ENCODE assay signal across 10 mouse cellular contexts in the genomic region with DNA sequence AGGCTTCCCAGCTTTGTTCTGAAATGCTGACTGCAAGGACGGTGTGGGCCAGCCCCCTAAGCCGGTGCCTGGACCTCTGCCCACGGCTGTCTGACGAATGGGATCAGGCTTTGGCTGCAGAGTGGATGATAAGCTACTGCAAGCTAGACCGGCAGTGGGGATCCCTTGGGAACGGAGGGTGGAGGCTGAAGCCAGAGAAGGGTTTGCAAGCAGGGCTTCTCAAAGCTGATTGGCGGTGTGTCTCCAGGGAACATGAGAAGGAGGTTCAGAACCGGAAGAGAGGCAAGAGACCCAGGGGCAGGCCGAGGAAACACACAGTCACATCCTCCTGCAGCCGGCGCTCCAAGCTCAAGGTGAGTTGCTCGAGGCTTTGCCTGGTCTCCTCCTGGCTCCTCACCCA. TPM values are rescaled to one million over a fixed set of nuclear protein-coding genes. Genes with fewer than 3 reads are reported as not detected.
DNase-seq lines count a peak whose midpoint lies in the region; ATAC-seq and TF ChIP-seq lines count a peak whose summit lies in the region.
"Had no signal": no experiment of that assay in that cellular context is flagged by ENCODE, and none has a peak within 500 bp of the region (broad histone marks: within the 10 kb centered on the region; RNA-seq: fewer than 3 reads in every experiment).

No protein-coding gene starts in this region.

- peak; percentile 71 for DNase-seq in lung, embryonic 14.5 days
- DNase-seq in lung, postnatal 14 days = no peak
- no peak for DNase-seq in forebrain, embryonic 14.5 days (ENCODE audit: low spot score)
- peak; percentile 21 for DNase-seq in hindbrain, embryonic 11.5 days (ENCODE audit: low spot score)
- no peak for DNase-seq in urinary bladder, postnatal 10 days (ENCODE audit: low spot score)
- no peak for DNase-seq in layer of hippocampus, postnatal 10 days (ENCODE audit: low spot score in 2 of 2)

- peak overlapping the region; percentile 80 for H3K4me2 ChIP-seq in lung, embryonic 14.5 days
- H3K4me2 ChIP-seq in forebrain, embryonic 14.5 days (ENCODE audit: low read length) = peak overlapping the region; percentile 78
- no peak overlapping the region for H3K4me2 ChIP-seq in hindbrain, embryonic 11.5 days (replicated peaks; ENCODE audit: low read depth, low read length)
- H3K4me2 ChIP-seq in midbrain, embryonic 15.5 days = peak overlapping the region; percentile 83

- WGBS in lung, embryonic 14.5 days = 34% methylated on average over 12 of the region's 12 CpGs
- WGBS in forebrain, embryonic 14.5 days = 64% methylated on average over 12 of the region's 12 CpGs
- 66% methylated on average over 12 of the region's 12 CpGs for WGBS in hindbrain, embryonic 11.5 days
- WGBS in midbrain, embryonic 15.5 days = 33% methylated on average over 12 of the region's 12 CpGs

- H3K9me3 ChIP-seq in lung, embryonic 14.5 days (ENCODE audit: low read depth, low read length) = no peaks in the 10 kb centered on the region
- no peaks in the 10 kb centered on the region for H3K9me3 ChIP-seq in forebrain, embryonic 14.5 days (replicated peaks; ENCODE audit: control insufficient read depth, low read length)
- no peaks in the 10 kb centered on the region for H3K9me3 ChIP-seq in hindbrain, embryonic 11.5 days (ENCODE audit: control insufficient read depth, low read length)
- H3K9me3 ChIP-seq in midbrain, embryonic 15.5 days = no peaks in the 10 kb centered on the region

- peaks cover 22% of the 10 kb centered on the region for H3K4me1 ChIP-seq in lung, embryonic 14.5 days (ENCODE audit: insufficient read depth)
- H3K4me1 ChIP-seq in forebrain, embryonic 14.5 days (ENCODE audit: control insufficient read depth, insufficient read depth, low read length) = peaks cover 29% of the 10 kb centered on the region
- H3K4me1 ChIP-seq in hindbrain, embryonic 11.5 days (replicated peaks; ENCODE audit: control insufficient read depth, insufficient read depth, low read length) = peaks cover 18% of the 10 kb centered on the region
- peaks cover 53% of the 10 kb centered on the region for H3K4me1 ChIP-seq in midbrain, embryonic 15.5 days

- peaks cover 59% of the 10 kb centered on the region for H3K36me3 ChIP-seq in lung, embryonic 14.5 days (ENCODE audit: insufficient read depth)
- H3K36me3 ChIP-seq in forebrain, embryonic 14.5 days (ENCODE audit: control insufficient read depth, insufficient read depth, low read length) = peaks cover 53% of the 10 kb centered on the region
- H3K36me3 ChIP-seq in hindbrain, embryonic 11.5 days (ENCODE audit: control insufficient read depth, insufficient read depth, low read length) = peaks cover 20% of the 10 kb centered on the region
- H3K36me3 ChIP-seq in midbrain, embryonic 15.5 days (replicated peaks) = peaks cover 26% of the 10 kb centered on the region
- H3K36me3 ChIP-seq: G1E had no signal

- peaks cover 6% of the 10 kb centered on the region; the same call in 1 of the 2 replicates for H3K27me3 ChIP-seq in lung, embryonic 14.5 days (ENCODE audit: insufficient read depth, low read length)
- 0 out of 2 replicates have a peak, but pooled peaks cover under 1% of the 10 kb centered on the region for H3K27me3 ChIP-seq in forebrain, embryonic 14.5 days (replicated peaks; ENCODE audit: control insufficient read depth, insufficient read depth, low read length)
- H3K27me3 ChIP-seq in hindbrain, embryonic 11.5 days (ENCODE audit: control insufficient read depth, insufficient read depth, low read length) = no peaks in the 10 kb centered on the region
- no peaks in the 10 kb centered on the region for H3K27me3 ChIP-seq in midbrain, embryonic 15.5 days (replicated peaks)

- H3K4me3 ChIP-seq in lung, embryonic 14.5 days (ENCODE audit: low read depth, low read length) = no peak overlapping the region
- no peak overlapping the region; the same call in 1 of the 2 replicates for H3K4me3 ChIP-seq in forebrain, embryonic 14.5 days (ENCODE audit: low read depth, low read length)
- no peak overlapping the region for H3K4me3 ChIP-seq in hindbrain, embryonic 11.5 days (ENCODE audit: low read depth, low read length)
- peak overlapping the region; percentile 70; the same call in 1 of the 2 replicates for H3K4me3 ChIP-seq in midbrain, embryonic 15.5 days

- TF ChIP-seq CTCF in lung, embryonic 14.5 days (IDR thresholded peaks at IDR 0.05; ENCODE audit: low read depth) = no peak

- no peak overlapping the region for H3K27ac ChIP-seq in lung, embryonic 14.5 days (ENCODE audit: low read depth)
- H3K27ac ChIP-seq in forebrain, embryonic 14.5 days (ENCODE audit: low read depth, low read length) = 0 out of 2 replicates have a peak overlapping the region, but pooled peaks have one; percentile 9
- no peak overlapping the region for H3K27ac ChIP-seq in hindbrain, embryonic 11.5 days (ENCODE audit: low read depth, low read length)
- peak overlapping the region; percentile 59; the same call in 1 of the 2 replicates for H3K27ac ChIP-seq in midbrain, embryonic 15.5 days

- ATAC-seq in lung, embryonic 14.5 days (ENCODE audit: insufficient read depth) = no peak
- ATAC-seq in forebrain, embryonic 14.5 days = no peak
- no peak for ATAC-seq in hindbrain, embryonic 11.5 days (ENCODE audit: low FRiP score)
- ATAC-seq in midbrain, embryonic 15.5 days (replicated peaks) = no peak
- ATAC-seq in inflammation-experienced regulatory T-cells, adult 6 months = no peak

- no peak overlapping the region for H3K9ac ChIP-seq in lung, embryonic 14.5 days
- peak overlapping the region; percentile 98 for H3K9ac ChIP-seq in forebrain, embryonic 14.5 days (ENCODE audit: low read length)
- no peak overlapping the region for H3K9ac ChIP-seq in hindbrain, embryonic 11.5 days (ENCODE audit: low read depth, low read length)
- H3K9ac ChIP-seq in midbrain, embryonic 15.5 days = peak overlapping the region; percentile 18; the same call in 1 of the 2 replicates

RNA-seq across cellular contexts. Expression of a gene that starts 3.4 kb away (rescaled TPM):
- 35.6 and 43.4 TPM in 2 replicates for polyA plus RNA-seq in lung, embryonic 14.5 days (2014; fragmentation: Nextera tagmentation; extraction: Ambion mirVana)
- polyA plus RNA-seq in forebrain, embryonic 14.5 days (2014; fragmentation: Nextera tagmentation; extraction: Ambion mirVana) = 19.2 and 22.1 TPM in 2 replicates
- polyA plus RNA-seq in hindbrain, embryonic 11.5 days (2014; fragmentation: Nextera tagmentation; extraction: Ambion mirVana) = 44.4 and 54.5 TPM in 2 replicates
- polyA plus RNA-seq in midbrain, embryonic 15.5 days (2015; fragmentation: Nextera tagmentation; extraction: Ambion mirVana) = 17.6 and 19.6 TPM in 2 replicates
- 1 to 10 TPM in 2 of 3 experiments, under 1 TPM in 1; 0.83 to 1.6 (median 1.0) TPM for polyA plus RNA-seq in inflammation-experienced regulatory T-cells, adult 6 months (2017; shearing (Covaris generic))
- total RNA-seq in layer of hippocampus, postnatal 10 days (2021) = 1 to 10 TPM; 4.7 to 5.0 TPM
- polyA plus RNA-seq: G1E had no signal

RNA-seq across cellular contexts. Expression of a gene that starts 14.6 kb away (rescaled TPM):
- 8.5 and 8.8 TPM in 2 replicates for polyA plus RNA-seq in lung, embryonic 14.5 days (2014; fragmentation: Nextera tagmentation; extraction: Ambion mirVana)
- polyA plus RNA-seq in forebrain, embryonic 14.5 days (2014; fragmentation: Nextera tagmentation; extraction: Ambion mirVana) = 12.8 and 15.0 TPM in 2 replicates
- polyA plus RNA-seq in hindbrain, embryonic 11.5 days (2014; fragmentation: Nextera tagmentation; extraction: Ambion mirVana) = 9.1 and 9.3 TPM in 2 replicates
- polyA plus RNA-seq in midbrain, embryonic 15.5 days (2015; fragmentation: Nextera tagmentation; extraction: Ambion mirVana) = 9.6 and 9.7 TPM in 2 replicates
- polyA plus RNA-seq in inflammation-experienced regulatory T-cells, adult 6 months (2017; shearing (Covaris generic)) = 1 to 10 TPM; 6.5 to 7.6 (median 7.5) TPM
- total RNA-seq in layer of hippocampus, postnatal 10 days (2021) = 10 to 100 TPM; 12.4 to 13.1 TPM
- total RNA-seq: G1E had no signal
- polyA plus RNA-seq: G1E had no signal

RNA-seq across cellular contexts. Expression of a gene that starts 38.2 kb away (rescaled TPM):
- not detected in 2 replicates for polyA plus RNA-seq in lung, embryonic 14.5 days (2014; fragmentation: Nextera tagmentation; extraction: Ambion mirVana)
- polyA plus RNA-seq in forebrain, embryonic 14.5 days (2014; fragmentation: Nextera tagmentation; extraction: Ambion mirVana) = not detected in 2 replicates
- polyA plus RNA-seq in hindbrain, embryonic 11.5 days (2014; fragmentation: Nextera tagmentation; extraction: Ambion mirVana) = not detected in 2 replicates
- polyA plus RNA-seq in midbrain, embryonic 15.5 days (2015; fragmentation: Nextera tagmentation; extraction: Ambion mirVana) = not detected in 2 replicates
- not detected for polyA plus RNA-seq in inflammation-experienced regulatory T-cells, adult 6 months (2017; shearing (Covaris generic))
- total RNA-seq in layer of hippocampus, postnatal 10 days (2021) = not detected
- total RNA-seq: G1E had no signal
- polyA plus RNA-seq: cortical plate, adult 2 months; G1E had no signal

RNA-seq across cellular contexts. Expression of a gene that starts 59.8 kb away (rescaled TPM):
- 13.1 and 13.8 TPM in 2 replicates for polyA plus RNA-seq in lung, embryonic 14.5 days (2014; fragmentation: Nextera tagmentation; extraction: Ambion mirVana)
- polyA plus RNA-seq in forebrain, embryonic 14.5 days (2014; fragmentation: Nextera tagmentation; extraction: Ambion mirVana) = 9.3 and 14.5 TPM in 2 replicates
- polyA plus RNA-seq in hindbrain, embryonic 11.5 days (2014; fragmentation: Nextera tagmentation; extraction: Ambion mirVana) = 5.4 and 7.1 TPM in 2 replicates
- 23.7 and 24.7 TPM in 2 replicates for polyA plus RNA-seq in midbrain, embryonic 15.5 days (2015; fragmentation: Nextera tagmentation; extraction: Ambion mirVana)
- 1 to 10 TPM; 2.0 to 3.6 (median 2.3) TPM for polyA plus RNA-seq in inflammation-experienced regulatory T-cells, adult 6 months (2017; shearing (Covaris generic))
- total RNA-seq in layer of hippocampus, postnatal 10 days (2021) = 10 to 100 TPM; 49.2 to 51.2 TPM
- total RNA-seq: G1E had no signal

Comparison
In these comparisons a context has a peak if more than half of its experiments do, and no peak if none do; other contexts are left out.
1. DNase-seq: peak in lung, embryonic 14.5 days (single experiment) and hindbrain, embryonic 11.5 days (single experiment); none in lung, postnatal 14 days (single experiment), forebrain, embryonic 14.5 days (single experiment), urinary bladder, postnatal 10 days (single experiment) and layer of hippocampus, postnatal 10 days (0 of 2).
2. H3K27ac ChIP-seq: peak in forebrain, embryonic 14.5 days (single experiment) and midbrain, embryonic 15.5 days (single experiment); none in lung, embryonic 14.5 days (single experiment) and hindbrain, embryonic 11.5 days (single experiment).
3. H3K9ac ChIP-seq: peak in forebrain, embryonic 14.5 days (single experiment) and midbrain, embryonic 15.5 days (single experiment); none in lung, embryonic 14.5 days (single experiment) and hindbrain, embryonic 11.5 days (single experiment).